Mouse (Mus musculus) intestine, embryonic 14.5 days (tissue): ENCODE results near the gene Tktl2. TPM values are rescaled to one million over a fixed set of nuclear protein-coding genes. Genes with fewer than 3 reads are reported as not detected.

Experiments used
- ATAC-seq: fragments of 200-750 bp; cut with Nextera tagmentation; replicated peaks from 2 replicates; pipeline ENCODE4 v1.8.0; 2017; ENCODE audit warnings: low read depth, moderate number of reproducible peaks, moderate TSS enrichment, moderate library complexity; ENCODE audit not compliant: low FRiP score, low TSS enrichment
- DNase-seq: peaks from one replicate; pipeline ENCODE4 v3.0.0-alpha.2; 2018; ENCODE audit warnings: low spot score
- H3K27ac ChIP-seq: fragments of 300-500 bp; sonication (generic); 2 replicates; pipeline ENCODE4 v1.5.1; 2014; ENCODE audit warnings: low read depth, mild to moderate bottlenecking, control low read depth
- H3K27me3 ChIP-seq: fragments of 300-500 bp; sonication (generic); replicated peaks from 2 replicates; pipeline ENCODE4 v1.6.1; 2014; ENCODE audit warnings: low read length, control low read depth; ENCODE audit not compliant: control insufficient read depth, insufficient read depth
- H3K36me3 ChIP-seq: fragments of 300-500 bp; sonication (generic); 2 replicates; pipeline ENCODE4 v1.6.1; 2014; ENCODE audit warnings: low read length, control low read depth; ENCODE audit not compliant: control insufficient read depth, insufficient read depth
- H3K4me1 ChIP-seq: fragments of 300-500 bp; sonication (generic); replicated peaks from 2 replicates; pipeline ENCODE4 v1.6.1; 2014; ENCODE audit warnings: low read length, control low read depth, mixed read lengths; ENCODE audit not compliant: control insufficient read depth, insufficient read depth
- H3K4me2 ChIP-seq: fragments of 300-500 bp; sonication (generic); 2 replicates; pipeline ENCODE4 v1.6.1; 2014; ENCODE audit warnings: low read length
- H3K4me3 ChIP-seq: fragments of 300-500 bp; sonication (generic); 2 replicates; pipeline ENCODE4 v1.5.1; 2014; ENCODE audit warnings: low read depth, low read length, control low read depth, mixed read lengths
- H3K9ac ChIP-seq: fragments of 300-500 bp; sonication (generic); 2 replicates; pipeline ENCODE4 v1.6.1; 2014; ENCODE audit warnings: mild to moderate bottlenecking, low read length
- H3K9me3 ChIP-seq: fragments of 300-500 bp; sonication (generic); 2 replicates; pipeline ENCODE4 v1.6.1; 2016; ENCODE audit warnings: low read length, control low read depth; ENCODE audit not compliant: control insufficient read depth
- WGBS: fragments of 180-500 bp; shearing (Covaris S2); extraction: QIAGEN DNeasy Blood & Tissue Kit; methylation state at CpG from one replicate; pipeline ENCODE4 v1.1.7; 2014; 5-methylcytosine and 5-hydroxymethylcytosine counted together
- polyA plus RNA-seq: library from polyadenylated mRNA; unstranded; fragments of >200 nt; fragmentation: Nextera tagmentation; extraction: Ambion mirVana; gene quantifications from 2 replicates; pipeline ENCODE4 v1.2.1, GENCODE M21; 2014

Tktl2 gene
- polyA plus RNA-seq, 1 experiment from 2014 or later, result not detected

DNA sequence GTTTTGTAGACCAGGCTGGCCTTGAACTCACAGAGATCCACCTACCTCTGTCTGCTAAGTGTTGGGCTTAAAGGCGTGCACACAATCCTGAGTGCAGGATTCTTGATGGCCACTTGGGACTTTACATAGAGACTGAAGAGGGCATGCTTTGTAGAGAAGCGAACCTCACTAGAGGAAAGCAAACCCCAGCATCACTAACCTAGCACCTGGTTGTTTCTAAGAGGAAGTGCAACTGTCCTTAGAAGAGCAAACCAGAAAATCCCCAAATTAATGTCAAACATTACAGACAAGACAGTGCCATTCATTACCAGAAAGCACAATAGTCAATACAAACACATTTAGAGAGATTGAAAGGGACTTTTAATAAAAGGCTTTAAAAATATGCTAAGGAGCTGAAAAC is 8.2 kb upstream of the Tktl2 start:
- ATAC-seq (no peak), DNase-seq (no peak)
- Histone ChIP-seq H3K9me3 (no peaks in the 10 kb centered on the region), H3K4me3 (no peak overlapping the region), H3K27me3 (no peaks in the 10 kb centered on the region), H3K9ac (no peak overlapping the region), H3K27ac (no peak overlapping the region), H3K4me2 (no peak overlapping the region), H3K4me1 (no peaks in the 10 kb centered on the region), H3K36me3 (no peaks in the 10 kb centered on the region)
- WGBS, result 81% methylated on average over 2 of the region's 2 CpGs

DNA sequence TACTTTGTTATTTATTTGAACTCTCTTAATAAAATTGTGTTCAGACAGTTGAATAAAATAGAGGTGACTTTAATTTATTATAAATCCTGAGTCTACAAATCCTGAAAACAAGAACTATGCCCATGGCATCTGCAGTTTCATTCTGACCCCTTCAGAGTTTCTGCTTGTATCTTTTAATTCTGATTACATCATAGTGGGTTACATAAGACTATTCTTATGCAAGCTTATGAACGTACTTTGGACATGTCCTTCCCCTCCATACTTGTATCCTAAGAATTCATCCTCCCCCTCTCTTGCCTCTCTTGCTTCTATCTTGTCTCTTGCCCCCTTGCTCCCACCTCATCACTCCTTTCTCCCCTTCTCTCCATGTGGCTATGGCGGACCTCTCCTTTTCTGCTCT is 7.6 kb downstream of the Tktl2 start:
- Histone ChIP-seq H3K9ac (no peak overlapping the region), H3K27ac (no peak overlapping the region), H3K4me1 (no peaks in the 10 kb centered on the region), H3K4me2 (no peak overlapping the region), H3K27me3 (no peaks in the 10 kb centered on the region), H3K36me3 (no peaks in the 10 kb centered on the region), H3K9me3 (no peaks in the 10 kb centered on the region), H3K4me3 (no peak overlapping the region)
- no peak for DNase-seq
- WGBS, result 81% methylated on average over 2 of the region's 2 CpGs
- ATAC-seq, result no peak

DNA sequence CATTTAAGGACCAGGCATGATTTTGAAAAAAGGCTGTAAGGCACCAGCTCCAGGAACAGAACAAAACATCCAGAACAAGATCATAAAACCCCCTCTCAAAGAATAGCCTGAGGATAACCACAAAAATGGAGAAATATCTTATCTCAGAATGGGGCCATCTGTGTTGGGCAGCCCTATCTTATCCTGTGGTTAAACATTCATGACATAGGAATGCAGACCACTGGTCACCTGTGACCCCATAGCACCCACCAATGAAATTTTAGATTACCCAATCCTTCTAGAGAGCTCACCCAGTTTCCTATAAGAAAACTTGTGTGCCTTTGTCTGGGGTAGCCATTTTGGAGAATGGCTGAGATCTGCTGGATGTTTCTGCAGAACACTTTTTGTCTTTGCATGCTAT is 9.0 kb downstream of the Tktl2 start:
- Histone ChIP-seq H3K9ac (no peak overlapping the region), H3K27ac (no peak overlapping the region), H3K4me3 (no peak overlapping the region), H3K4me1 (no peaks in the 10 kb centered on the region), H3K27me3 (no peaks in the 10 kb centered on the region), H3K4me2 (no peak overlapping the region), H3K36me3 (no peaks in the 10 kb centered on the region), H3K9me3 (no peaks in the 10 kb centered on the region)
- no peak for DNase-seq
- ATAC-seq, result no peak

DNA sequence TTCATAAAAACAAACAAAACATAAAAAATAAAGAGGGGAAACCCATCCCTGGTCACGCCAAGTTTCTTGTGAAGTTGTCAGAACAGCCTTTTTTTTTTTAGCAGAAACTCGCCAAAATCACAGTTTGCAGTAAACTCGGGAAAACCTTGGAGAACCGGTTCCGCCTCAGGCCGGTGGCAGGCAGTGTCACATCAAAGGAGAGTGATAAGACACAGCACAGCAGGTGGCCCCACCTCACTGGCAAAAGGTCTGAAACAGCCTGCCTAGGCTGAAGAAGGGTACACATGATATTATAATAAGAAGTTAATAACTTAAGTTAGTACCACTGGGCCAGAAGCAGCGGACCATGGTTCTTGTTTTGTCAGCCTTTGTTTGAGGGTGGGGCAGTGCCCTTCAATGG is 38.5 kb downstream of the Tktl2 start:
- ATAC-seq (peak; percentile 90), DNase-seq (peak; percentile 60)
- Histone ChIP-seq H3K9me3 (no peaks in the 10 kb centered on the region), H3K4me3 (no peak overlapping the region), H3K27ac (no peak overlapping the region), H3K27me3 (no peaks in the 10 kb centered on the region), H3K9ac (no peak overlapping the region), H3K4me2 (no peak overlapping the region), H3K36me3 (no peaks in the 10 kb centered on the region), H3K4me1 (no peaks in the 10 kb centered on the region)
- 12% methylated on average over 7 of the region's 7 CpGs for WGBS

Other genes starting within 250 kb of the Tktl2 start
- 15.9 and 18.4 TPM in 2 replicates for gene Tma16, start 25.2 kb upstream of the Tktl2 start, polyA plus RNA-seq
- gene Npy5r, start 176.4 kb downstream of the Tktl2 start, polyA plus RNA-seq, result 0.14 TPM in 1 of 2 replicates, not detected in the other
- gene Npy1r, start 185.4 kb downstream of the Tktl2 start, polyA plus RNA-seq, result 2.0 and 2.1 TPM in 2 replicates